Mouse (Mus musculus) myocyte (in vitro differentiated cells): ENCODE measurements around the gene Agl.

ENCODE experiments used
- CEBPB ChIP-seq: IDR thresholded peaks from 2 replicates; pipeline ENCODE4 v1.6.1; 2011; ENCODE audit warnings: mild to moderate bottlenecking, moderate library complexity; ENCODE audit not compliant: poor library complexity, insufficient read depth, severe bottlenecking
- E2F4 ChIP-seq: IDR thresholded peaks from one replicate; pipeline ENCODE4 v1.6.1; 2011; ENCODE audit warnings: mild to moderate bottlenecking, control low read depth, moderate library complexity; ENCODE audit not compliant: insufficient read depth
- MAX ChIP-seq: IDR thresholded peaks from one replicate; pipeline ENCODE4 v1.6.1; 2011; ENCODE audit warnings: low read depth, mild to moderate bottlenecking, control low read depth
- MYOD1 ChIP-seq, 3 experiments: IDR thresholded peaks; one replicate each; pipeline ENCODE4 v1.6.1; 2011; ENCODE audit warnings: control low read depth in 2 of 3, low read depth in 2 of 3, mild to moderate bottlenecking in 2 of 3, moderate library complexity in 1 of 3; ENCODE audit not compliant: insufficient read length in 2 of 3, control insufficient read depth in 1 of 3
- MYOG ChIP-seq, 3 experiments: IDR thresholded peaks; one replicate each; pipeline ENCODE4 v1.6.1; 2011; ENCODE audit warnings: control low read depth in 2 of 3, low read depth in 2 of 3, mild to moderate bottlenecking in 2 of 3; ENCODE audit not compliant: insufficient read length in 2 of 3, control insufficient read depth in 1 of 3, insufficient read depth in 1 of 3
- POLR2A ChIP-seq: IDR thresholded peaks from one replicate; pipeline ENCODE4 v1.6.1; 2011; ENCODE audit warnings: low read depth, mild to moderate bottlenecking, control low read depth, moderate library complexity; ENCODE audit not compliant: insufficient read length
- POLR2AphosphoS2 ChIP-seq: IDR thresholded peaks from one replicate; pipeline ENCODE4 v1.6.1; 2011; ENCODE audit warnings: low read depth, control low read depth; ENCODE audit not compliant: insufficient read length
- REST ChIP-seq: IDR thresholded peaks from one replicate; pipeline ENCODE4 v1.6.1; 2011; ENCODE audit warnings: mild to moderate bottlenecking, control low read depth, moderate library complexity; ENCODE audit not compliant: insufficient read depth, insufficient read length
- SRF ChIP-seq: IDR thresholded peaks from one replicate; pipeline ENCODE4 v1.6.1; 2011; ENCODE audit warnings: low read depth; ENCODE audit not compliant: control insufficient read depth, insufficient read length
- TCF12 ChIP-seq: IDR thresholded peaks from one replicate; pipeline ENCODE4 v1.6.1; 2011; ENCODE audit warnings: mild to moderate bottlenecking, control low read depth; ENCODE audit not compliant: poor library complexity, insufficient read depth, severe bottlenecking
- TCF3 ChIP-seq: IDR thresholded peaks from one replicate; pipeline ENCODE4 v1.6.1; 2011; ENCODE audit warnings: low read depth, control low read depth; ENCODE audit not compliant: insufficient read length
- USF1 ChIP-seq: IDR thresholded peaks from one replicate; pipeline ENCODE4 v1.6.1; 2011; ENCODE audit warnings: low read depth, mild to moderate bottlenecking, control low read depth, moderate library complexity

DNA sequence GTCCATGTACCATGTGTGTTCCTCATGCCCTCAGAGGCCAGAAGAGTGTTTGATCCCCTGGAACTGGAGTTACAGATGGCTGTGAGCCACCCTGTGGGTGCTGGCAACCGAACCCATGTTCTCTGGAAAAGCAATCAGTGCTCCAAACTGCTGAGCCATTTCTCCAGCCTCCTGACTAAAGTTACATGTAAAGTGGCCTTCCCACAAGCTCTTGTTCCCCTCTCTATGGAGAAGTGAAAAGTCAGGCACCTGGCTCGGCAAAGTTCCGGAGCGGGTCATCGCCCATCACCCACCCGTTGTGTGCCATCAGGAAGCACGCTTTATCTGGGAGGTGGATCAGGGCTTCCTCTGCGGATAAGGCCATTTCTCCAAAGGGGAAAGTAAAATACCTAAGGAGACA lies 23.2 kb downstream of the Agl start:
- TF ChIP-seq TCF3 (no peak), POLR2A (no peak), E2F4 (no peak), TCF12 (no peak), MYOG (IDR thresholded peaks at IDR 0.05; ENCODE audit: control insufficient read depth in 1 of 3, insufficient read depth in 1 of 3, insufficient read length in 2 of 3, low read depth in 2 of 3) (no peak), POLR2AphosphoS2 (no peak), USF1 (no peak), CEBPB (no peak), MYOD1 (IDR thresholded peaks at IDR 0.05; ENCODE audit: control insufficient read depth in 1 of 3, insufficient read length in 2 of 3, low read depth in 2 of 3) (no peak), MAX (no peak), SRF (no peak), REST (no peak)
